28 mouse cellular contexts compared by ENCODE assay signal in the genomic region with DNA sequence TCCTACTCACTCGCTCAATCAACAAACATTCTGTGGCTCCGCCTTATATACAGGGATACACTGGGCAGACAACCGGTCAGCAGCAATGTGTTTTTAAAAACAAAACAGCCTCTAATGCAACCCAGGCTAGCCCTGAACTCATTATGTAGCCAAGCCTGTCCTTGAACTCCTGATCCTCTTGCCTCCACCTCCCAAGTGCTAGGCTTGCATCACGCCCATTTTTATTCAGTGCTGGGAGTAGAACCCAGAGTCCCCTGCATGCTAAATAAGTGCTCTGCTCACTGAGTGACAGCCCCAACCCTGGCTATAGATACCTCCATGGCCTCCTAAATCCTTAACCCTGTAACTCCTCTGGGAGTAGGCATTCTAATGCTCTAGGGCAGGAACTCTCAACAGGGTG. TPM values are rescaled to one million over a fixed set of nuclear protein-coding genes. Genes with fewer than 3 reads are reported as not detected.
DNase-seq lines count a peak whose midpoint lies in the region; TF ChIP-seq lines count a peak whose summit lies in the region.
"Had no signal": no experiment of that assay in that cellular context is flagged by ENCODE, and none has a peak within 500 bp of the region (broad histone marks: within the 10 kb centered on the region; RNA-seq: fewer than 3 reads in every experiment).

No protein-coding gene starts in this region.

- no peak overlapping the region for H3K9ac ChIP-seq in ES-Bruce4 (ENCODE audit: low read depth, poor library complexity, severe bottlenecking)
- no peak overlapping the region for H3K9ac ChIP-seq in heart, adult 2 months (ENCODE audit: low read depth, low read length)
- H3K9ac ChIP-seq: embryonic facial prominence, embryonic 12.5 days; embryonic facial prominence, embryonic 15.5 days; forebrain, embryonic 12.5 days; forebrain, embryonic 15.5 days; heart, embryonic 12.5 days; heart, embryonic 15.5 days; hindbrain, embryonic 14.5 days had no signal

- peak overlapping the region; percentile 85 for H3K27ac ChIP-seq in ES-Bruce4 (ENCODE audit: insufficient read depth, low read length)
- peak overlapping the region; percentile 46; the same call in 1 of the 2 replicates for H3K27ac ChIP-seq in embryonic fibroblast, embryonic 13.5 days (ENCODE audit: insufficient read depth, low read length)
- H3K27ac ChIP-seq in heart, adult 2 months, result no peak overlapping the region
- H3K27ac ChIP-seq: embryonic facial prominence, embryonic 15.5 days; forebrain, embryonic 12.5 days; forebrain, embryonic 15.5 days; heart, embryonic 15.5 days; hindbrain, embryonic 10.5 days; hindbrain, embryonic 14.5 days; hindbrain, postnatal 0 days had no signal

- H3K9me3 ChIP-seq in ES-Bruce4 (replicated peaks; ENCODE audit: control insufficient read depth, insufficient read depth, low read length, poor library complexity, severe bottlenecking), result no peaks in the 10 kb centered on the region
- H3K9me3 ChIP-seq: embryonic facial prominence, embryonic 12.5 days; embryonic facial prominence, embryonic 15.5 days; forebrain, embryonic 12.5 days; forebrain, embryonic 15.5 days; heart, embryonic 12.5 days; heart, embryonic 15.5 days; hindbrain, embryonic 10.5 days had no signal

- TF ChIP-seq CTCF in ES-Bruce4 (IDR thresholded peaks at IDR 0.05; ENCODE audit: low read depth, low read length), result no peak
- no peak for TF ChIP-seq CTCF in embryonic fibroblast, embryonic 13.5 days (IDR thresholded peaks at IDR 0.05; ENCODE audit: borderline replicate concordance, insufficient read depth, low read length)
- TF ChIP-seq CTCF in heart, adult 2 months (IDR thresholded peaks at IDR 0.05), result no peak

- H3K79me2 ChIP-seq in heart, adult 2 months (replicated peaks; ENCODE audit: control insufficient read depth, insufficient read depth, low read length), result no peaks in the 10 kb centered on the region

- H3K36me3 ChIP-seq in ES-Bruce4 (ENCODE audit: control insufficient read depth, insufficient read depth, low read length, poor library complexity, severe bottlenecking), result no peaks in the 10 kb centered on the region
- H3K36me3 ChIP-seq in heart, adult 2 months (ENCODE audit: control insufficient read depth, insufficient read depth, low read length), result no peaks in the 10 kb centered on the region
- H3K36me3 ChIP-seq: embryonic facial prominence, embryonic 12.5 days; embryonic facial prominence, embryonic 15.5 days; forebrain, embryonic 12.5 days; forebrain, embryonic 15.5 days; heart, embryonic 12.5 days; heart, embryonic 15.5 days; hindbrain, embryonic 10.5 days had no signal

- H3K4me1 ChIP-seq in ES-Bruce4 (ENCODE audit: control insufficient read depth, insufficient read depth, low read length), result peaks cover 6% of the 10 kb centered on the region
- H3K4me1 ChIP-seq in embryonic fibroblast, embryonic 13.5 days (ENCODE audit: control insufficient read depth, insufficient read depth, low read length), result peaks cover 12% of the 10 kb centered on the region
- H3K4me1 ChIP-seq in heart, adult 2 months (ENCODE audit: control insufficient read depth, insufficient read depth, low read length), result peaks cover 10% of the 10 kb centered on the region

- peak; percentile 48 for DNase-seq in 3T3-L1 (ENCODE audit: low read depth, low spot score)
- peak; percentile 21 for DNase-seq in NIH3T3 (ENCODE audit: low read depth)
- no peak for DNase-seq in heart, adult 2 months
- no peak for DNase-seq in spleen, postnatal 36 days (ENCODE audit: low spot score in 2 of 2)
- DNase-seq in adrenal gland, postnatal 14 days, result no peak
- DNase-seq: adrenal gland, adult 8-10 months; adrenal gland, postnatal 36 days; cerebellum, adult 18-20 months; cerebellum, adult 9-10 months; cerebellum, postnatal 14 days; gastrocnemius, postnatal 14 days; heart, adult 11 months; heart, postnatal 10 days; heart, postnatal 36 days; kidney, adult 18-20 months had no signal

- intact Hi-C loops in heart, adult 2 months (cut with DNase I), result no loop called here

- TF ChIP-seq EP300 in ES-Bruce4 (IDR thresholded peaks at IDR 0.05; ENCODE audit: insufficient read depth, low read depth, low read length), result peak; percentile 84; the same call in 1 of the 2 replicates
- TF ChIP-seq EP300 in heart, adult 2 months (IDR thresholded peaks at IDR 0.05; ENCODE audit: insufficient read depth, low read depth, low read length), result no peak

- no peak for TF ChIP-seq POLR2A in ES-Bruce4 (IDR thresholded peaks at IDR 0.05; ENCODE audit: insufficient read depth, low read length)
- no peak for TF ChIP-seq POLR2A in embryonic fibroblast, embryonic 13.5 days (IDR thresholded peaks at IDR 0.05; ENCODE audit: low read depth, low read length)
- no peak for TF ChIP-seq POLR2A in heart, adult 2 months (IDR thresholded peaks at IDR 0.05; ENCODE audit: insufficient read depth, low read depth, low read length)

- H3K4me3 ChIP-seq in ES-Bruce4 (ENCODE audit: low read depth, low read length), result no peak overlapping the region
- no peak overlapping the region for H3K4me3 ChIP-seq in embryonic fibroblast, embryonic 13.5 days (ENCODE audit: insufficient read depth, low read length)
- no peak overlapping the region for H3K4me3 ChIP-seq in heart, adult 2 months
- H3K4me3 ChIP-seq: embryonic facial prominence, embryonic 12.5 days; embryonic facial prominence, embryonic 15.5 days; erythroblast, embryonic 14.5 days; forebrain, embryonic 12.5 days; forebrain, embryonic 15.5 days; heart, embryonic 12.5 days; heart, embryonic 15.5 days; hindbrain, embryonic 10.5 days had no signal

- WGBS in heart, adult 2 months, result 96% methylated on average over 4 of the region's 4 CpGs

- H3K27me3 ChIP-seq in ES-Bruce4 (ENCODE audit: control insufficient read depth, insufficient read depth, low read length, poor library complexity, severe bottlenecking), result no peaks in the 10 kb centered on the region
- H3K27me3 ChIP-seq in heart, adult 2 months (ENCODE audit: control insufficient read depth, insufficient read depth, low read length), result no peaks in the 10 kb centered on the region
- H3K27me3 ChIP-seq: embryonic facial prominence, embryonic 12.5 days; embryonic facial prominence, embryonic 15.5 days; forebrain, embryonic 15.5 days; heart, embryonic 15.5 days; Patski had no signal

RNA-seq across cellular contexts. Expression of a gene that starts 49.5 kb away (rescaled TPM):
- polyA plus RNA-seq in ES-Bruce4 (2011; ENCODE audit: insufficient read depth, insufficient read length, low read depth, missing spikeins), result 43.9 and 46.0 TPM in 2 replicates
- 50.3 and 57.8 TPM in 2 replicates for polyA plus RNA-seq in embryonic fibroblast, embryonic 13.5 days (2011; ENCODE audit: insufficient read length, low read depth, missing spikeins)
- 10 to 100 TPM; 29.9 to 30.8 TPM for total RNA-seq in heart, adult 2 months (2021)
- polyA plus RNA-seq in heart, adult 2 months (2012; rRNA removed), result 10.4 and 11.0 TPM in 2 replicates
- 36.2 and 45.3 TPM in 2 replicates for total RNA-seq in adrenal gland, postnatal 14 days (2021)

Comparison
In these comparisons a context has a peak if more than half of its experiments do, and no peak if none do; other contexts are left out.
1. DNase-seq: peak in 3T3-L1 (single experiment) and NIH3T3 (single experiment); none in heart, adult 2 months (0 of 2), spleen, postnatal 36 days (0 of 2) and adrenal gland, postnatal 14 days (single experiment).